Mouse (Mus musculus) CH12.LX (cell line): ENCODE results near the gene Prkacb.

Experiments
- CHD1 ChIP-seq: IDR thresholded peaks from 2 replicates; pipeline ENCODE4 v1.6.1; 2012; ENCODE audit warnings: low read depth, low read length, improper control_type of control experiment, inconsistent platforms
- CHD2 ChIP-seq: IDR thresholded peaks from 2 replicates; pipeline ENCODE4 v1.6.1; 2011; ENCODE audit warnings: low read length, improper control_type of control experiment
- CTCF ChIP-seq, 2 experiments: IDR thresholded peaks in 1 of 2; conservative IDR thresholded peaks in 1 of 2; 2 replicates each; pipeline ENCODE4 v1.5.1; 2011 to 2012; ENCODE audit warnings: low read depth in 2 of 2, low read length in 2 of 2, improper control_type of control experiment in 1 of 2, inconsistent platforms in 1 of 2, mild to moderate bottlenecking in 1 of 2, moderate library complexity in 1 of 2
- E2F4 ChIP-seq: IDR thresholded peaks from 2 replicates; pipeline ENCODE4 v1.6.1; 2011; ENCODE audit warnings: low read depth, low read length, improper control_type of control experiment; ENCODE audit not compliant: insufficient replicate concordance
- EP300 ChIP-seq: IDR thresholded peaks from 2 replicates; pipeline ENCODE4 v1.6.1; 2011; ENCODE audit warnings: low read length, improper control_type of control experiment
- JUND ChIP-seq: conservative IDR thresholded peaks from 2 replicates; pipeline ENCODE4 v1.6.1; 2011; ENCODE audit warnings: low read depth, low read length, improper control_type of control experiment
- MEF2A ChIP-seq: IDR thresholded peaks from 2 replicates; pipeline ENCODE4 v1.6.1; 2014; ENCODE audit warnings: low read depth, mild to moderate bottlenecking, inconsistent platforms, low read length, improper control_type of control experiment, borderline replicate concordance
- MYC ChIP-seq: IDR thresholded peaks from 2 replicates; pipeline ENCODE4 v1.6.1; 2011; ENCODE audit warnings: low read depth, mild to moderate bottlenecking, improper control_type of control experiment, low read length
- NELFE ChIP-seq: IDR thresholded peaks from 2 replicates; pipeline ENCODE4 v1.6.1; 2011; ENCODE audit warnings: low read depth, low read length, improper control_type of control experiment
- POLR2A ChIP-seq: IDR thresholded peaks from 2 replicates; pipeline ENCODE4 v1.6.1; 2011; ENCODE audit warnings: low read depth, mild to moderate bottlenecking, improper control_type of control experiment, low read length
- POLR2AphosphoS2 ChIP-seq: IDR thresholded peaks from 2 replicates; pipeline ENCODE4 v1.6.1; 2011; ENCODE audit warnings: low read depth, low read length, improper control_type of control experiment
- SIN3A ChIP-seq: IDR thresholded peaks from 2 replicates; pipeline ENCODE4 v1.6.1; 2012; ENCODE audit warnings: low read length, improper control_type of control experiment, inconsistent platforms
- UBTF ChIP-seq: IDR thresholded peaks from 2 replicates; pipeline ENCODE4 v1.6.1; 2012; ENCODE audit warnings: low read depth, mild to moderate bottlenecking, inconsistent platforms, low read length, improper control_type of control experiment, moderate library complexity
- USF1 ChIP-seq: IDR thresholded peaks from 2 replicates; pipeline ENCODE4 v1.6.1; 2014; ENCODE audit warnings: low read depth, mild to moderate bottlenecking, inconsistent platforms, low read length, improper control_type of control experiment

DNA sequence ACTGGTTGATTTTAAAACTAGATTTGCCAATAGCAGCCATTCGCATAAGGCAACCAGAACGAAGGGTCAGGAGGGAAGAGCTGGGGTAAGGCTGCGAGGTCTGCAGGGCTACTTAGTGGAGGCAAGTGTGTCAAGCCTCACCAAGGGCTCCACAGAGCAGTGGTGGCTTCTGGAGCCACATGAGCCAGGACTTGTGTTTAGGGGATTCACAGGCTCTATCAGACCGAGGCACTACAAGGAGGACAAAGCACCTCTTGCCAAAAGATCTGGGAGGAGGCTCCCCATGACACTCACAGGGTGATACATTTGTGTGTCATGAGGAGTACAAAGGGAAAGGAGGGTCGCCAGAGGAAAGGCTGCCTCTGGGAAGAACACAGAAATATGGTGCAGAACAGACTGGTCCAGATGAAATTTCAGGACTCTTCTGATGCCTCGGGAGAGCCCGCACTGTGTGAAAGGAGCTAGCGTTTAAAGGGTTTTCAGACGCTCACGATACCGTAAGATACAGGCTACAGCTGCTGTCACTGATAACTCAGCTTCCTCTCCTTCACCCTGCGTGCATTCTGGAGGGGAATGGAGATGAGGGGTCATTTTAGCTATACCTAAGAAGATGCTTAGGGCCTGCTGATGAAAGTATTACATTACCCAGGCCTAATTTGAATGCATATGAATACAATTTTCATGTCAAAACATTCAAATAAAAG is 19.1 kb downstream of the Prkacb start:
- no peak for TF ChIP-seq NELFE
- no peak for TF ChIP-seq CTCF (conservative IDR thresholded peaks at IDR 0.05 in 1 of 2, IDR thresholded peaks at IDR 0.05 in 1 of 2; ENCODE audit: low read depth in 2 of 2, low read length in 2 of 2)
- TF ChIP-seq POLR2A = no peak
- TF ChIP-seq POLR2AphosphoS2 = no peak
- no peak for TF ChIP-seq E2F4
- no peak for TF ChIP-seq EP300
- no peak for TF ChIP-seq USF1
- TF ChIP-seq UBTF = no peak
- TF ChIP-seq MYC = no peak
- no peak for TF ChIP-seq JUND
- TF ChIP-seq SIN3A = no peak
- TF ChIP-seq MEF2A = no peak
- no peak for TF ChIP-seq CHD2
- no peak for TF ChIP-seq CHD1
